Mouse (Mus musculus) neural tube, embryonic 13.5 days (tissue): ENCODE results near the gene Sik3. TPM values are rescaled to one million over a fixed set of nuclear protein-coding genes. Genes with fewer than 3 reads are reported as not detected.
A peak's percentile ranks its signal among the peaks of the same experiment; 100 is the strongest.

Experiments
- ATAC-seq: fragments of 200-750 bp; cut with Nextera tagmentation; 2 replicates; pipeline ENCODE4 v1.8.0; 2017; ENCODE audit warnings: low read depth, mild to moderate bottlenecking, moderate TSS enrichment, moderate library complexity
- H3K27ac ChIP-seq: fragments of 300-500 bp; sonication (generic); replicated peaks from 2 replicates; pipeline ENCODE4 v1.5.1; 2015; ENCODE audit warnings: moderate library complexity, mild to moderate bottlenecking, inconsistent platforms
- H3K27me3 ChIP-seq: fragments of 300-500 bp; sonication (generic); 2 replicates; pipeline ENCODE4 v1.6.1; 2015; ENCODE audit warnings: mild to moderate bottlenecking, inconsistent platforms
- H3K36me3 ChIP-seq: fragments of 300-500 bp; sonication (generic); 2 replicates; pipeline ENCODE4 v1.6.1; 2015; ENCODE audit warnings: mild to moderate bottlenecking, inconsistent platforms
- H3K4me1 ChIP-seq: fragments of 300-500 bp; sonication (generic); replicated peaks from 2 replicates; pipeline ENCODE4 v1.6.1; 2015; ENCODE audit warnings: inconsistent platforms
- H3K4me2 ChIP-seq: fragments of 300-500 bp; sonication (generic); 2 replicates; pipeline ENCODE4 v1.6.1; 2015; ENCODE audit warnings: inconsistent platforms, mild to moderate bottlenecking, moderate library complexity
- H3K4me3 ChIP-seq: fragments of 300-500 bp; sonication (generic); 2 replicates; pipeline ENCODE4 v1.5.1; 2015; ENCODE audit warnings: mild to moderate bottlenecking, inconsistent platforms
- H3K9ac ChIP-seq: fragments of 300-500 bp; sonication (generic); 2 replicates; pipeline ENCODE4 v1.6.1; 2015; ENCODE audit warnings: moderate library complexity, mild to moderate bottlenecking, inconsistent platforms
- H3K9me3 ChIP-seq: fragments of 300-500 bp; sonication (generic); 2 replicates; pipeline ENCODE4 v1.6.1; 2016; ENCODE audit warnings: inconsistent platforms
- WGBS: fragments of 180-500 bp; shearing (Covaris S2); methylation state at CpG from one replicate; pipeline ENCODE4 v1.1.7; 2015; 5-methylcytosine and 5-hydroxymethylcytosine counted together
- polyA plus RNA-seq: library from polyadenylated mRNA; unstranded; fragments of >200 nt; fragmentation: Nextera tagmentation; extraction: Ambion mirVana; gene quantifications from 2 replicates; pipeline ENCODE4 v1.2.1, GENCODE M21; 2015

Sik3 gene
- polyA plus RNA-seq, 1 experiment from 2014 or later: 9.4 TPM

- Histone ChIP-seq H3K9ac (peak overlapping the region; percentile 60), H3K36me3 (no peaks in the 10 kb centered on the region), H3K4me2 (peak overlapping the region; percentile 56), H3K27me3 (peaks cover 5% of the 10 kb centered on the region; the same call in 1 of the 2 replicates), H3K4me3 (peak overlapping the region; percentile 36), H3K4me1 (peaks cover 8% of the 10 kb centered on the region), H3K27ac (0 out of 2 replicates have a peak overlapping the region, but pooled peaks have one; percentile 0), H3K9me3 (no peaks in the 10 kb centered on the region)
- ATAC-seq: peak; percentile 97
- 16% methylated on average over 37 of the region's 37 CpGs for WGBS
Measured at GRCm38 (mm10) chr9:46229573-46230449, 217.2 kb downstream of the Sik3 start.

- Histone ChIP-seq H3K27ac (0 out of 2 replicates have a peak overlapping the region, but pooled peaks have one; percentile 0), H3K4me2 (peak overlapping the region; percentile 56), H3K9ac (peak overlapping the region; percentile 60), H3K4me1 (peaks cover 8% of the 10 kb centered on the region), H3K27me3 (peaks cover 5% of the 10 kb centered on the region; the same call in 1 of the 2 replicates), H3K4me3 (peak overlapping the region; percentile 36), H3K36me3 (no peaks in the 10 kb centered on the region), H3K9me3 (no peaks in the 10 kb centered on the region)
- ATAC-seq: peak; percentile 49
- WGBS: 13% methylated on average over 13 of the region's 13 CpGs
Measured at GRCm38 (mm10) chr9:46230450-46230975, 217.9 kb downstream of the Sik3 start.

GRCm38 (mm10) chr9:46235196-46235595 lies 222.6 kb downstream of the Sik3 start:
- no peak overlapping the region for H3K9ac ChIP-seq
- H3K27ac ChIP-seq: no peak overlapping the region
- no peak overlapping the region for H3K4me3 ChIP-seq
- no peaks in the 10 kb centered on the region for H3K9me3 ChIP-seq
- H3K27me3 ChIP-seq: peaks cover 5% of the 10 kb centered on the region; the same call in 1 of the 2 replicates
- ATAC-seq: no peak
- H3K4me2 ChIP-seq: no peak overlapping the region
- WGBS: 87% methylated on average over 6 of the region's 6 CpGs
- H3K36me3 ChIP-seq: no peaks in the 10 kb centered on the region
- H3K4me1 ChIP-seq: peaks cover 8% of the 10 kb centered on the region; the same call in 1 of the 2 replicates

- no peaks in the 10 kb centered on the region for H3K9me3 ChIP-seq
- no peaks in the 10 kb centered on the region for H3K36me3 ChIP-seq
- ATAC-seq: no peak
- peaks cover 6% of the 10 kb centered on the region; the same call in 1 of the 2 replicates for H3K4me1 ChIP-seq
- no peak within 1 kb of the TSS for H3K4me2 ChIP-seq
- no peak within 1 kb of the TSS for H3K4me3 ChIP-seq
- peaks cover 5% of the 10 kb centered on the region; the same call in 1 of the 2 replicates for H3K27me3 ChIP-seq
- H3K27ac ChIP-seq: no peak within 1 kb of the TSS
- no peak within 1 kb of the TSS for H3K9ac ChIP-seq
Measured at GRCm38 (mm10) chr9:46235596-46235648, 222.8 kb downstream of the Sik3 start, which contains the start of gene Apoc3. Gene Apoc3 (minus strand): TSS chr9:46235636.

- peaks cover 4% of the 10 kb centered on the region; the same call in 1 of the 2 replicates for H3K4me1 ChIP-seq
- no peak overlapping the region for H3K9ac ChIP-seq
- no peaks in the 10 kb centered on the region for H3K9me3 ChIP-seq
- H3K4me3 ChIP-seq: no peak overlapping the region
- no peak for ATAC-seq
- no peak overlapping the region for H3K4me2 ChIP-seq
- H3K36me3 ChIP-seq: no peaks in the 10 kb centered on the region
- H3K27ac ChIP-seq: no peak overlapping the region
- 76% methylated on average over 4 of the region's 4 CpGs for whole genome bisulfite sequencing
- H3K27me3 ChIP-seq: peaks cover 5% of the 10 kb centered on the region; the same call in 1 of the 2 replicates
Measured at GRCm38 (mm10) chr9:46235649-46236048, 223.0 kb downstream of the Sik3 start.

- Histone ChIP-seq H3K4me1 (no peaks in the 10 kb centered on the region), H3K9ac (no peak overlapping the region), H3K36me3 (no peaks in the 10 kb centered on the region), H3K27me3 (no peaks in the 10 kb centered on the region), H3K27ac (no peak overlapping the region), H3K4me3 (no peak overlapping the region), H3K4me2 (no peak overlapping the region), H3K9me3 (no peaks in the 10 kb centered on the region)
- no peak for ATAC-seq
- 90% methylated on average over 7 of the region's 7 CpGs for WGBS
Measured at GRCm38 (mm10) chr9:46238850-46239249, 226.2 kb downstream of the Sik3 start.

- no peaks in the 10 kb centered on the region for H3K36me3 ChIP-seq
- 72% methylated on average over 7 of the region's 7 CpGs for WGBS
- no peak within 1 kb of the TSS for H3K27ac ChIP-seq
- H3K9me3 ChIP-seq: no peaks in the 10 kb centered on the region
- ATAC-seq: no peak
- no peak within 1 kb of the TSS for H3K9ac ChIP-seq
- H3K4me1 ChIP-seq: no peaks in the 10 kb centered on the region
- no peak within 1 kb of the TSS for H3K4me3 ChIP-seq
- H3K4me2 ChIP-seq: no peak within 1 kb of the TSS
- H3K27me3 ChIP-seq: no peaks in the 10 kb centered on the region
Measured at GRCm38 (mm10) chr9:46240526-46241153, 228.0 kb downstream of the Sik3 start, which contains the start of gene Apoa4. Gene Apoa4 (plus strand): TSS chr9:46240696.

- 92% methylated on average over 2 of the region's 2 CpGs for WGBS
- Histone ChIP-seq H3K9me3 (no peaks in the 10 kb centered on the region), H3K27me3 (no peaks in the 10 kb centered on the region), H3K4me1 (no peaks in the 10 kb centered on the region), H3K36me3 (no peaks in the 10 kb centered on the region), H3K9ac (no peak overlapping the region), H3K4me2 (no peak overlapping the region), H3K27ac (no peak overlapping the region), H3K4me3 (no peak overlapping the region)
- ATAC-seq: no peak
Measured at GRCm38 (mm10) chr9:46241818-46242217, 229.2 kb downstream of the Sik3 start.

- ATAC-seq: no peak
- H3K9me3 ChIP-seq: no peaks in the 10 kb centered on the region
- no peak overlapping the region for H3K4me2 ChIP-seq
- H3K9ac ChIP-seq: no peak overlapping the region
- no peaks in the 10 kb centered on the region for H3K4me1 ChIP-seq
- H3K27ac ChIP-seq: no peak overlapping the region
- 0 out of 2 replicates have a peak, but pooled peaks cover 5% of the 10 kb centered on the region for H3K27me3 ChIP-seq
- H3K4me3 ChIP-seq: no peak overlapping the region
- no peaks in the 10 kb centered on the region for H3K36me3 ChIP-seq
- 63% methylated on average over 4 of the region's 4 CpGs for WGBS
Measured at GRCm38 (mm10) chr9:46243122-46243521, 230.5 kb downstream of the Sik3 start.

- no peak overlapping the region for H3K27ac ChIP-seq
- no peak for ATAC-seq
- no peaks in the 10 kb centered on the region for H3K4me1 ChIP-seq
- H3K27me3 ChIP-seq: 0 out of 2 replicates have a peak, but pooled peaks cover 5% of the 10 kb centered on the region
- H3K9ac ChIP-seq: no peak overlapping the region
- WGBS: 62% methylated on average over 8 of the region's 8 CpGs
- H3K36me3 ChIP-seq: no peaks in the 10 kb centered on the region
- H3K4me2 ChIP-seq: no peak overlapping the region
- no peak overlapping the region for H3K4me3 ChIP-seq
- H3K9me3 ChIP-seq: no peaks in the 10 kb centered on the region
Measured at GRCm38 (mm10) chr9:46243584-46243983, 231.0 kb downstream of the Sik3 start.

GRCm38 (mm10) chr9:46246752-46247324 lies 234.2 kb downstream of the Sik3 start:
- no peak overlapping the region for H3K9ac ChIP-seq
- H3K4me1 ChIP-seq: no peaks in the 10 kb centered on the region
- H3K4me2 ChIP-seq: no peak overlapping the region
- H3K4me3 ChIP-seq: no peak overlapping the region
- peak; percentile 75; the same call in 1 of the 2 replicates for ATAC-seq
- H3K27me3 ChIP-seq: 0 out of 2 replicates have a peak, but pooled peaks cover 5% of the 10 kb centered on the region
- H3K36me3 ChIP-seq: no peaks in the 10 kb centered on the region
- no peaks in the 10 kb centered on the region for H3K9me3 ChIP-seq
- 26% methylated on average over 11 of the region's 11 CpGs for WGBS
- H3K27ac ChIP-seq: no peak overlapping the region

- no peaks in the 10 kb centered on the region for H3K4me1 ChIP-seq
- ATAC-seq: no peak
- no peaks in the 10 kb centered on the region for H3K27me3 ChIP-seq
- H3K36me3 ChIP-seq: no peaks in the 10 kb centered on the region
- no peaks in the 10 kb centered on the region for H3K9me3 ChIP-seq
- no peak overlapping the region for H3K4me2 ChIP-seq
- no peak overlapping the region for H3K9ac ChIP-seq
- WGBS: 91% methylated on average over 7 of the region's 7 CpGs
- H3K27ac ChIP-seq: no peak overlapping the region
- no peak overlapping the region for H3K4me3 ChIP-seq
Measured at GRCm38 (mm10) chr9:46256177-46256576, 243.6 kb downstream of the Sik3 start.
